Mouse (Mus musculus): ENCODE results near the gene Trim31.

GRCm38 (mm10) chr17:36944121-36944775 is 46.3 kb downstream of the Trim31 start:
- TF ChIP-seq CTCF (IDR thresholded peaks at IDR 0.05; ENCODE audit: insufficient read depth, low read length) (no peak), POLR2A (IDR thresholded peaks at IDR 0.05; ENCODE audit: borderline replicate concordance, extremely low read depth, low read depth, low read length) (no peak)

Measured in lung, adult 2 months (tissue).